Mouse (Mus musculus) gastrocnemius, postnatal 4 days (tissue): ENCODE results near the gene Mypop. TPM values are rescaled to one million over a fixed set of nuclear protein-coding genes. Genes with fewer than 3 reads are reported as not detected.

Source experiments
- total RNA-seq, 2 experiments: library from RNA; stranded (reverse); gene quantifications; 2 replicates each; pipeline ENCODE4 v1.2.3; 2021

Gene Mypop
- total RNA-seq, 2 experiments from 2014 or later: 3.2 to 3.7 TPM

Other genes starting within 250 kb of the Mypop start
- not detected for gene Psg19, start 192.7 kb upstream of the Mypop start, total RNA-seq
- not detected for gene Psg17, start 169.6 kb upstream of the Mypop start, total RNA-seq
- gene Mill2, start 151.3 kb upstream of the Mypop start, total RNA-seq: 1 to 10 TPM; 4.3 to 4.6 TPM
- gene Pglyrp1, start 119.9 kb upstream of the Mypop start, total RNA-seq: 1 to 10 TPM; 2.6 TPM
- gene Ccdc61, start 80.8 kb upstream of the Mypop start, total RNA-seq: 10 to 100 TPM; 12.5 to 15.7 TPM
- gene Nova2, start 65.4 kb upstream of the Mypop start, total RNA-seq: 1 to 10 TPM; 4.0 to 4.2 TPM
- gene Nanos2, start 3.8 kb upstream of the Mypop start, total RNA-seq: not detected
- 10 to 100 TPM; 36.6 to 38.1 TPM for gene Irf2bp1, start 12.8 kb downstream of the Mypop start, total RNA-seq
- under 1 TPM in 1 of 2 experiments, not detected in 1; 0.13 TPM for gene Foxa3, start 32.3 kb downstream of the Mypop start, total RNA-seq
- gene Sympk, start 33.1 kb downstream of the Mypop start, total RNA-seq: 10 to 100 TPM; 61.4 to 63.8 TPM
- not detected for gene Rsph6a, start 63.4 kb downstream of the Mypop start, total RNA-seq
- gene Dmwd, start 85.0 kb downstream of the Mypop start, total RNA-seq: 10 to 100 TPM; 52.4 to 55.4 TPM
- 100 to 1,000 TPM; 287 to 292 TPM for gene Dmpk, start 92.6 kb downstream of the Mypop start, total RNA-seq
- 10 to 100 TPM; 13.5 to 14.7 TPM for gene Six5, start 103.3 kb downstream of the Mypop start, total RNA-seq
- gene Gm4969, start 127.1 kb downstream of the Mypop start, total RNA-seq: under 1 TPM; 0.34 to 0.62 TPM
- gene Fbxo46, start 128.6 kb downstream of the Mypop start, total RNA-seq: 1 to 10 TPM; 8.0 to 8.4 TPM
- gene Qpctl, start 158.0 kb downstream of the Mypop start, total RNA-seq: 1 to 10 TPM; 7.7 to 8.8 TPM
- gene Snrpd2, start 158.5 kb downstream of the Mypop start, total RNA-seq: 100 to 1,000 TPM in 1 of 2 experiments, 10 to 100 TPM in 1; 85.4 to 103 TPM
- gene Gipr, start 174.9 kb downstream of the Mypop start, total RNA-seq: under 1 TPM; 0.13 to 0.15 TPM
- gene Eml2, start 185.2 kb downstream of the Mypop start, total RNA-seq: 10 to 100 TPM; 17.0 to 18.1 TPM
- 1 to 10 TPM; 2.2 to 2.7 TPM for gene Gpr4, start 221.3 kb downstream of the Mypop start, total RNA-seq
- gene Opa3, start 237.1 kb downstream of the Mypop start, total RNA-seq: 10 to 100 TPM; 30.7 to 31.3 TPM